Mouse (Mus musculus): ENCODE measurements around the gene BC005624. TPM values are rescaled to one million over a fixed set of nuclear protein-coding genes. Genes with fewer than 3 reads are reported as not detected.

BC005624 gene
- 10 to 100 TPM; 60.8 to 63.3 TPM for total RNA-seq (2021)

DNA sequence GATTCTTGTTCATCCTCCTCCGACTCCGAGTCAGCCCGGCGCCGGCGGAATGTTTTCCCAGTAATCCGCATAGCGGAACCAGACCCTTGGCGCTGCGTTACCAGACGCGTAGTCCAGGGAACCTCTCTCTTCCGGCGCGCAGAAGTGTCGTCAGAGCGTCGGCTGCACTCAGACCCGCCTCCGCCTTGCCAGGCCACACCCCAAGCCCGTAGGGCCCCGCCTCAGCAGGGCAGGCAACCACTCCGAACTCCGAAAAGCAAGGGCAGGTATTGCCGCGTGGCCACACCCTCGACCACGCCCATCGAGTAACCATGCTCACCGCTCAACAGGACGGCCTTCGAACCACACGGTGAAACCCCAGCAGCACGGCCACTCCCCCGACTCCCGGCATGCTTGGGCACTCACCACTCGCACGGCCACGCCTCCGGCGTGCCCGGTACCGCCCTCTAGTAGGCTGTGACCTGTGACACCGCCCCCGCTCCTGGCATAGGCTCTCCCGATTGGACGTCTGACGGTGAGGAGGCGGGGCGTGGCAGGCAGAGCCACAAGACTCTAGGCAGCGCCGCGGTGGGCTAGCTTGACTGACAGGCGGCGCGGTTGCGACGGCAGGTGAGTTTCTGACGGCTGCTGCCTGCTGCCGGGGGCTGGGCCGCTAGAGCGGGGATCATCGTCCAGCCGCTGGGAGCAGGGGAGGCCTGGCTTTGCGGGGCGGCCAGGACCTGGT lies at the start of gene BC005624, which contains the start of gene Usp20:
TSS of gene BC005624 (minus strand) at position 412 of the 724 bp plus-strand sequence.
TSS of gene Usp20 (plus strand) at position 490 of the 724 bp plus-strand sequence.
- intact Hi-C loops (cut with DNase I): loop anchor here (5.0 kb wide), 1 partner anchor 160 kb away; the partner anchor contains the start of gene Fnbp1
- DNase-seq (ENCODE audit: low spot score in 2 of 2): peak; percentile 100

- DNase-seq (ENCODE audit: low spot score in 2 of 2): no peak
- intact Hi-C loops (cut with DNase I): loop anchor here (10.0 kb wide), 1 partner anchor 268 kb away; no protein-coding TSS in a partner anchor
Measured at GRCm38 (mm10) chr2:31026642-31027041, 44.6 kb upstream of the BC005624 start.

DNA sequence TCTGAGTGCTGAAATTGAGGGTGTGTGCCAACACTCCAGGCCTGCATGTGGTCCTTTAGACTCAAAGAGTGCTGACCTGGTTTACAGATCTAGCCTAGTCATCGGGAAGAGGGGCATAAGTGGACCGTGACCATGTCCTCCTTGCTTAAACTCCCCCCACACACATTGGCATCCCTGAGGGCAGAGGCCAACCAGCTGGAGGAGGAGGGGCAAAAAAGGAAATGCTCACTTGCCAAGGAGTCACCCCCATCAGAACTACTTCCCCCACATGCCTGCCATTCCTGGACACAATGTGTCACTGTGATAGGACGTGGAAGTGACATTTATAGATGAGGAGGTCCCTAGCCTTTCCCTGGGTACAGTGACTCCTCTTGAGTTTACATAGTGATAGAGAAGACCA lies 43.5 kb upstream of the BC005624 start:
- DNase-seq (ENCODE audit: low spot score in 2 of 2): no peak
- intact Hi-C loops (cut with DNase I): loop anchor here (10.0 kb wide), 1 partner anchor 269 kb away; no protein-coding TSS in a partner anchor

DNA sequence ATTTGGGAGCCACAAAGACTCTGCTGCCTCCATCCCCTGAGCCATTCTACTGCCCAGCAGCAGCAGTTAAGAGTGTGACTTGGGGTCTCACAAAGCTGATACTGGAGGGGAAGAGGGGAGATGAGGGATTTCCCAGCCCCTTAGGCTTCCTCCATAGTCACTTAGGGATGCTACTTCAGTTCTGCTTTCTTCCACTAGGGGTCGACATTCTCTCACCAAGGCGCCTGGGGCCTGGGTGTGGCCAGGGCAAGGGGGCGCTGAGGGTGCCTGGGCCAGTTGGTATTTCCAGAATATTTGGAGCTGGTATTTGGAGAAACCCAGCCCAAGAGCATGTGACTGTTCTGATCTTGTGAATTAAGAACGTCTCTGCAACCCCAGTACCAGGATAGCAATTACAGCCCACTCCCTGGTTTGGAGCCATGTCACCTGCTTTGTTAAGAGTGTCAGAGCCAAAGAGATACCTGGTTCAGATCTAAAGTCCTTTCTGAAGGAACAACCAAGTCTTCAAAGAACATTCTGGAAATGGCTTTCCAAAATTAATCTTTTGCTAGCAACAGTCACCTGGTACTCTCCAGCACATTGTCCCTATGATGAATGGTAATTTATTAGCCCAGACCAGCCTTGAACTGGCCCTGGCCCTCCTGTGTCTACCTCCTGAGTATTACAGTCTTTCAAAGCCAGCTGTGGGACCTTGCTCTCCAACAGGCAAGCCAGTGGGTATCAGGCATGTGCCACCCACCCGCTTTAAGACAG lies 42.8 kb upstream of the BC005624 start:
- peak; percentile 64 to 68 for DNase-seq (ENCODE audit: low spot score in 2 of 2)
- intact Hi-C loops (cut with DNase I): loop anchor here (5.0 to 10.0 kb wide), 2 partner anchors 158 to 270 kb away; no protein-coding TSS in a partner anchor

GRCm38 (mm10) chr2:31023940-31024339 lies 41.9 kb upstream of the BC005624 start:
- intact Hi-C loops (cut with DNase I): loop anchor here (5.0 to 10.0 kb wide), 2 partner anchors 158 to 271 kb away; no protein-coding TSS in a partner anchor
- no peak for DNase-seq (ENCODE audit: low spot score in 2 of 2)

DNA sequence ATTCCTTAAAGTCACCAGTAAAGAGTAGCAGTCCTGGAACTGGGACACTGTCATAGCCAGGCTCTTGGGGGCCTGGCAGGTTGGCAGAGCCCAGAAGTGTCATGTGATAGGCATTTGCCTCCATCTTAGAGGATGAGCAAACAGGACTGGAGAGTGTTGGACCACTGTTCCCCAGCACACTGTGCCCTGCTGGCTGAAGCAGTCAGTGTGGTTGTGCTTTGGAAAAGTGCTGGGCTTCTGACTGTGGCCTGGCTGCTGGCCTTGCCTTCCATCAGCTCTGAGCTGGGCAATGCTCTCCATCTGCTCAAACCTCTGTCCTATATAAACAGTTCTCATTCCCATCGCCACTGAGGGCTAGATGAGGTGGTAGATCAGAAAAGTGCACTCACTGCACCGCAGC lies 38.2 kb upstream of the BC005624 start:
- no peak for DNase-seq (ENCODE audit: low spot score in 2 of 2)
- intact Hi-C loops (cut with DNase I): loop anchor here (5.0 to 10.0 kb wide), 2 partner anchors 162 to 275 kb away; no protein-coding TSS in a partner anchor

DNA sequence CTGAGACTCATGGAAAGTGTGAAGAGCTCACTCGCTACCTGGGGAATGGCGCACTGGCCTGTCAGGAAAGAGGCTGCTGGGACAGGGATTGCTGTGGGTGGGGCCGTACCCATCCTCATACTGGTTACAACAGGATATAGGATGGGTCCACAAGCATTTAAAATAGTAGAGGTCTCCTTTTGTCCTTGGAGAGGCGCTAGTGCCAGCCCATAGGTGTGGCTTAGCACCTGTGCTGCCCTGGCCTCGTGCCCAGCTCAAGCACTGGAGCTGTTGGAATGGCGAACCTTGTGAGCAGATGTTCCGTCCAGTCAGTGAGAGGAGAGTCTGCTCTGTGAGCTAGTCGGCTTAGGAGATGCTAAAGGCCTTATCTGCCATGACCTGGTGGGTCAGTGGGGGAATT lies 37.0 kb upstream of the BC005624 start:
- DNase-seq (ENCODE audit: low spot score in 2 of 2): no peak
- intact Hi-C loops (cut with DNase I): no loop called here

- intact Hi-C loops (cut with DNase I): no loop called here
- no peak for DNase-seq (ENCODE audit: low spot score in 2 of 2)
Measured at GRCm38 (mm10) chr2:31018519-31018918, 36.5 kb upstream of the BC005624 start.

DNA sequence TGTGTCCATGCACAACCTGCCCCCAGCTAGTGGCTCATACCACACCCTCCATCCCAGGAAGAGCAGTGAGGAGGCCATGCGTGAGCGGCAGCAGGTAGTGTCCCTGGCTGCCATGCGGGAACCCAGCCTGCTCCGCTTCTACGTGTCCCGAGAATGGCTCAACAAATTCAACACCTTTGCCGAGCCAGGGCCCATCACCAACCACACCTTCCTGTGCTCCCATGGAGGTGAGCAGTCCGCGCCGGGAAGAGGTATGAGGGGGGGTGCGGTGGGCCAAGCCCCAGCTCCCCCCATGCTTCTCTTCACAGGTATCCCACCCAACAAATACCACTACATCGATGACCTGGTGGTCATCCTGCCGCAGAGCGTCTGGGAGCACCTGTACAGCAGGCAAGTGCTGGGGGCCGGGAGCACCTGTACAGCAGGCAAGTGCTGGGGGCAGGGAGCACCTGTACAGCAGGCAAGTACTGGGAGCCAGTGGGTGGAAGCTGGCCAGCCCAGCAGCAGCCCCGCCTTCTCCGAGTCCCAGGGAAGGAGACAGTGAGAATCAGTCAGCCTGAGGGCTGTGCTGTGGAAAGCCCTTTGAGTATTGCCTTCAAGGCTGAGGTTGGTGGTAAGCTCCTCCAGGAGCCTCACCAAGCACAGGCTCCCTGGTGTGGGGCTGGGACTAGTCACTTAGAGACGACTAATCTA lies 35.8 kb upstream of the BC005624 start:
- DNase-seq (ENCODE audit: low spot score in 2 of 2): no peak
- intact Hi-C loops (cut with DNase I): no loop called here

DNA sequence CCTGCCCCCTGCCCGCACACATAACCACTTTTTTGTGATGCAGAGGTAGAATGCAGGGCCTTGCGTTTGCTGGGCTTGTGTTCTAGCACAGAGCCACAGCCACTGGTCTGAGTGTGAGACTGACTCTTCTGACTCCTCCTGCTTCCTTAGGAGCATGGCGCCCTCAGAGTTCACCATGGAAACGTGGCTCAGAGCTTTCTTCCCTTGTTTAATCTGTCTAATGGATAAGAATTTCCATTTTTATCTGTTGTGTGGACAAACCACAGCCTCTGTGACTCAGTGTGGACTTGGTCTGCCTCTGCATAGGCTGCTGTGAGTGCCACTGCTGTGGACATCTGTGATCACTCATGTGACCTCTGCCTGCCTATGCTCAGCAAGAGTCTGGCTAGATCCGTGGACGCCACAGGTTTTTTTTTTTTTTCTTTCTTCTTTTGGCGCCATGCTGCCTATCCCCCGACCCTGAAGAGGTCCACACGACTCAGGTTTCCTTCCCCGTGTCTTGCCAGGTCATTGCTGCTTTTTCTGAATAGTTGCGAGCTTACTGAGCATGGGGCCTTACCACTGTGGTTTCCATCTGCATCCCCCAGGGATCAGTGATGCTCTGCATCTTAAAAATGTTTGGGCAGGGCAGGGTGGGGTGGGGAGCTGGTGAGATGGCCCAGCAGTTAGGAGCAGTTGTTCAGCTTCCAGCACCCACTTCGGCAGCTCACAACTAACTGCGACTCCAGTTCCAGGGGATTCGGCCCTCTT lies 31.5 kb upstream of the BC005624 start:
- intact Hi-C loops (cut with DNase I): no loop called here
- DNase-seq (ENCODE audit: low spot score in 2 of 2): no peak

GRCm38 (mm10) chr2:31007208-31007607 lies 25.2 kb upstream of the BC005624 start:
- intact Hi-C loops (cut with DNase I): no loop called here
- DNase-seq (ENCODE audit: low spot score in 2 of 2): no peak

GRCm38 (mm10) chr2:31006434-31006833 lies 24.4 kb upstream of the BC005624 start:
- DNase-seq (ENCODE audit: low spot score in 2 of 2): no peak
- intact Hi-C loops (cut with DNase I): no loop called here

DNA sequence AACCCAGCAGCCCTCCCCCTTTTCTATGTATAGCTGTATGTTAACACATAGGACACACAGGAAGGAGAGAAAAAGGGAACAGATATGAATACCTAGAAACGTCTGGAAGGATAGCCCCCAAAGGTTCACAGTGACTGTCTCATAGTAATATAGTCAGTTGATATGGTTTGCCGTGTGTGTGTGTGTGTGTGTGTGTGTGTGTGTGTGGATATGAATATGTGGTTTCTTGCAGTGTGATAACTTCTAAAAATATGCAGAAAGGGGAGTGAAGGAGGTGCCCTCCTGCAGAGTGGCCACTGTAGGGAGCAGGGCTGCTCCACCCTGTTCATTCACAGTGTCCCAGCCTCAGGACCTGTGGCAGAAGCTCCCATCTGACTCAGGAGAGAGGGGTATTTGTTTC lies 23.5 kb upstream of the BC005624 start:
- DNase-seq (ENCODE audit: low spot score in 2 of 2): no peak
- intact Hi-C loops (cut with DNase I): no loop called here

GRCm38 (mm10) chr2:31002857-31003256 lies 20.9 kb upstream of the BC005624 start:
- intact Hi-C loops (cut with DNase I): no loop called here
- DNase-seq (ENCODE audit: low spot score in 2 of 2): no peak

DNA sequence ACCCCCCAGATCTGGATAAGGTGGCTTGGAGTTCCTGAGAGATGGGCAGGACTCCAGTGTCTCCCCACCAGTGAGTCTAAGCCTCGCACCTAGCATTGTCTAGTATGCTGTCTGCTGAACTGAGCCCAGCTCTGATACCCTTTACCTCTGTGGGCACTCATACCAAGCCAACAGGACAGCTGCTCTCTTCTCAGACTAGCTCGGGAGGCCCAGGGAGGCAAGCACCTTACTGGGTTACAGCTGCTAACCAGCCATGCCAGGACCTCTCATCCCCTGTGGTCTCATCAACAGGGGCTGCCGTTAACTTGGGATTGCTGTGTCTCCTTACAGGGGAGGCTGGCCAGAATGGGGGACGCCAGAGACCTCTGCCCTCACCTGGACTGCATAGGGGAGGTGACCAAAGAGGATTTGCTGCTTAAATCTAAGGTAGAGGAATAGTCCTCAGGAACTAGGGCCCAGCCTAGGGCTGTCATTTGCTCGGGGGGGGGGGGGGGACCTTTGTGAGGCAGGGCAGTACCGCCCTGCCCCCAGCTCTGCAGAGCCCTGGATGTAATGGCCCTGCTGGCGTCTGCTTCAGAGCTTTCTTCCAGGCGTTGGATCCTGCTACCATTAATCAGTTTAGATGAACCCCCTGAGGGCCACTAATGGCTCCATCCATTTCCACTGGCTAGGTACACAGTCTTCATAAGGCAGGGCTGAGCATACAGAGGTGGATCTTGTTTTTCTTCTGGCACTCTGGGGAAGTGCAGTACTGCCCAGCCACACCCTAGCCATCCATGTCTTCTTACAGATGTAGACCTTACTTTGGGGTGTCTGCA lies 16.7 kb upstream of the BC005624 start:
- DNase-seq (ENCODE audit: low spot score in 2 of 2): no peak
- intact Hi-C loops (cut with DNase I): no loop called here

DNA sequence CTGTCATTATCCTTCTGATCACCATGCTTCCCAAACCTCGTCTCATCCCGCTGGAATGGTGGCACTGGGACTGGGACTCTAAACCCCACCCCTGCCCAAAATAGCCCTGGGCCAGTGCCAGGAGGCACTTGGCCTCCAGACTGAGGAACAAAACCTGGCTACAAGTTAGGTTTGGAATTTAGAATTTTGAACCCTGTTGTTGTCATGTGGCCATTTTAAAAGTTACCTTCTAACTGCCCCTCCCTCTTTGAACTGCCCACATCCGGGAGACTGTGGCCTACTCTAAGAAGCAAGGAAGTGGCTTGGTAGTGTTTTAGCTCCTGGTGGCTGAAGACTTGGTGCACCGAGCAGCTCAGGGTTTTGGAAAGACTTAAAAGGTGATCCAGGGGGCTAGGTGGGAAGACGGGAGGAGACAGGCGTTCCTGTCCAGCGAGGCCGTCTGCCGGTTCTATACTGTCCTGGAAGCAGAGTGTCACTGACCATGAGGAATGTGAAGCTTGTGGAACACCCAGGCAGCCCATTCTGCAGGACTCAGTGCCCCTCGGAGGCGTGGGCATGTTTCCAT lies 13.5 kb upstream of the BC005624 start:
- no peak for DNase-seq (ENCODE audit: low spot score in 2 of 2)
- intact Hi-C loops (cut with DNase I): no loop called here

DNA sequence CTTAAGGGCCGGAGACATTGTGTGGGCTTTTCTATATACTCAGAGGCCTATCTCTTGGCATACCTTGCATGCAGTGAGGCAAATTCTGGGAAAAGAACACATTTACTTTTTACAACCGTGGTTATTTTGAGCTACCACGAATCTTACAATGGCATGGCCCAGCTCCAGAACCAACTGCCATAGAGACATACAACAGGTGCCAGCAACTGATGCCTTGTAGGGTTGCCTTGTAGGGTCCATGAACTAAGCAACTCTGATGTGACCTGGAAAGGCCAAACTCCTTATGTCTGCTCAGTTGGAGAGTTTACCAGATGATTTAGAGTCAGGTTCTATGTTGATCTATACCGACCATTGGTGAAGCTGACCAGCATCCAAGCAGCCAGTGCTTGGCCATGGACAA lies 12.9 kb upstream of the BC005624 start:
- intact Hi-C loops (cut with DNase I): no loop called here
- no peak for DNase-seq (ENCODE audit: low spot score in 2 of 2)

GRCm38 (mm10) chr2:30990221-30990620 lies 8.2 kb upstream of the BC005624 start:
- intact Hi-C loops (cut with DNase I): no loop called here
- no peak for DNase-seq (ENCODE audit: low spot score in 2 of 2)
